Mouse (Mus musculus) stomach, postnatal 0 days (tissue): ENCODE results near the gene Stap2. TPM values are rescaled to one million over a fixed set of nuclear protein-coding genes. Genes with fewer than 3 reads are reported as not detected.

ENCODE experiments used
- ATAC-seq: fragments of 200-750 bp; cut with Nextera tagmentation; 2 replicates; pipeline ENCODE4 v1.8.0; 2017; ENCODE audit not compliant: low FRiP score, low TSS enrichment
- DNase-seq: peaks from one replicate; pipeline ENCODE4 v3.0.0-alpha.2; 2016; ENCODE audit warnings: low spot score
- H3K27ac ChIP-seq: fragments of 300-500 bp; sonication (generic); replicated peaks from 2 replicates; pipeline ENCODE4 v1.5.1; 2014; ENCODE audit warnings: mild to moderate bottlenecking, control low read depth
- H3K27me3 ChIP-seq: fragments of 300-500 bp; sonication (generic); 2 replicates; pipeline ENCODE4 v1.6.1; 2014; ENCODE audit warnings: low read length; ENCODE audit not compliant: control insufficient read depth, insufficient read depth
- H3K36me3 ChIP-seq: fragments of 300-500 bp; sonication (generic); 2 replicates; pipeline ENCODE4 v1.6.1; 2014; ENCODE audit warnings: low read length, mixed read lengths; ENCODE audit not compliant: control insufficient read depth, insufficient read depth
- H3K4me1 ChIP-seq: fragments of 300-500 bp; sonication (generic); replicated peaks from 2 replicates; pipeline ENCODE4 v1.6.1; 2014; ENCODE audit warnings: antibody characterized with exemption; ENCODE audit not compliant: control insufficient read depth, insufficient read depth
- H3K4me2 ChIP-seq: fragments of 300-500 bp; sonication (generic); replicated peaks from 2 replicates; pipeline ENCODE4 v1.6.1; 2014; ENCODE audit warnings: low read depth, mild to moderate bottlenecking, control low read depth, moderate library complexity
- H3K4me3 ChIP-seq: fragments of 300-500 bp; sonication (generic); 2 replicates; pipeline ENCODE4 v1.5.1; 2014; ENCODE audit warnings: low read depth, low read length, control low read depth
- H3K9ac ChIP-seq: fragments of 300-500 bp; sonication (generic); 2 replicates; pipeline ENCODE4 v1.6.1; 2014; ENCODE audit warnings: mild to moderate bottlenecking, low read length, control low read depth, mixed read lengths
- H3K9me3 ChIP-seq: fragments of 300-500 bp; sonication (generic); 2 replicates; pipeline ENCODE4 v1.6.1; 2016; ENCODE audit warnings: low read length; ENCODE audit not compliant: control insufficient read depth
- CTCF ChIP-seq: IDR thresholded peaks from 2 replicates; pipeline ENCODE4 v1.5.1; 2016; ENCODE audit warnings: antibody characterized with exemption, low read depth, mild to moderate bottlenecking, moderate library complexity
- EP300 ChIP-seq: optimal IDR thresholded peaks from 2 replicates; pipeline ENCODE3; 2016; ENCODE audit warnings: antibody characterized with exemption
- WGBS: fragments of 180-500 bp; shearing (Covaris S2); extraction: QIAGEN DNeasy Blood & Tissue Kit; methylation state at CpG from one replicate; pipeline ENCODE4 v1.1.7; 2014; 5-methylcytosine and 5-hydroxymethylcytosine counted together
- polyA plus RNA-seq: library from polyadenylated mRNA; unstranded; fragments of >200 nt; fragmentation: Nextera tagmentation; extraction: Ambion mirVana; gene quantifications from 2 replicates; pipeline ENCODE4 v1.2.1, GENCODE M21; 2015

Stap2 gene
- polyA plus RNA-seq, 1 experiment from 2014 or later, result 44.2 TPM

GRCm38 (mm10) chr17:56030238-56030870 lies 25.0 kb upstream of the Stap2 start:
- no peak overlapping the region for H3K27ac ChIP-seq
- no peak overlapping the region for H3K4me3 ChIP-seq
- WGBS, result 88% methylated on average over 9 of the region's 9 CpGs

GRCm38 (mm10) chr17:56027801-56028441 lies 22.5 kb upstream of the Stap2 start:
- WGBS, result 85% methylated on average over 5 of the region's 5 CpGs
- no peak for DNase-seq
- no peak for TF ChIP-seq CTCF
- no peak for TF ChIP-seq EP300
- 0 out of 2 replicates have a peak overlapping the region, but pooled peaks have one; percentile 40 for H3K27ac ChIP-seq
- ATAC-seq, result no peak
- H3K9ac ChIP-seq, result no peak overlapping the region
- no peak overlapping the region for H3K4me3 ChIP-seq
- no peak overlapping the region for H3K4me2 ChIP-seq
- no peaks in the 10 kb centered on the region for H3K9me3 ChIP-seq
- H3K27me3 ChIP-seq, result no peaks in the 10 kb centered on the region
- H3K4me1 ChIP-seq, result peaks cover 2% of the 10 kb centered on the region
- H3K36me3 ChIP-seq, result peaks cover 2% of the 10 kb centered on the region; the same call in 1 of the 2 replicates

More at GRCm38 (mm10) chr17:56030238-56030870, 25.0 kb upstream of the Stap2 start:
- H3K9me3 ChIP-seq, result no peaks in the 10 kb centered on the region
- DNase-seq (no peak), ATAC-seq (no peak)
- H3K27me3 ChIP-seq, result no peaks in the 10 kb centered on the region
- peaks cover 8% of the 10 kb centered on the region for H3K4me1 ChIP-seq
- TF ChIP-seq CTCF, result no peak
- TF ChIP-seq EP300, result no peak
- peaks cover 2% of the 10 kb centered on the region; the same call in 1 of the 2 replicates for H3K36me3 ChIP-seq
- H3K4me2 ChIP-seq, result no peak overlapping the region
- no peak overlapping the region for H3K9ac ChIP-seq

- no peak for DNase-seq
- no peaks in the 10 kb centered on the region for H3K27me3 ChIP-seq
- ATAC-seq, result no peak
- H3K9ac ChIP-seq, result no peak overlapping the region
- H3K4me3 ChIP-seq, result no peak overlapping the region
- H3K27ac ChIP-seq, result 0 out of 2 replicates have a peak overlapping the region, but pooled peaks have one; percentile 40
- H3K9me3 ChIP-seq, result no peaks in the 10 kb centered on the region
- H3K4me1 ChIP-seq, result no peaks in the 10 kb centered on the region
- TF ChIP-seq EP300 (no peak), CTCF (no peak)
- peaks cover 2% of the 10 kb centered on the region; the same call in 1 of the 2 replicates for H3K36me3 ChIP-seq
- H3K4me2 ChIP-seq, result no peak overlapping the region
- 58% methylated on average over 1 of the region's 1 CpGs for WGBS
Measured at GRCm38 (mm10) chr17:56026881-56027280, 21.5 kb upstream of the Stap2 start.

GRCm38 (mm10) chr17:56026303-56026702 lies 20.9 kb upstream of the Stap2 start:
- Histone ChIP-seq H3K4me2 (no peak overlapping the region), H3K4me3 (no peak overlapping the region), H3K27me3 (no peaks in the 10 kb centered on the region), H3K27ac (0 out of 2 replicates have a peak overlapping the region, but pooled peaks have one; percentile 45), H3K9ac (no peak overlapping the region), H3K36me3 (peaks cover 2% of the 10 kb centered on the region; the same call in 1 of the 2 replicates), H3K4me1 (no peaks in the 10 kb centered on the region), H3K9me3 (no peaks in the 10 kb centered on the region)
- ATAC-seq (no peak), DNase-seq (no peak)
- 75% methylated on average over 1 of the region's 1 CpGs for WGBS
- TF ChIP-seq CTCF, result no peak
- no peak for TF ChIP-seq EP300

- Histone ChIP-seq H3K9ac (no peak overlapping the region), H3K36me3 (peaks cover 2% of the 10 kb centered on the region; the same call in 1 of the 2 replicates), H3K27ac (0 out of 2 replicates have a peak overlapping the region, but pooled peaks have one; percentile 20), H3K4me1 (no peaks in the 10 kb centered on the region), H3K27me3 (no peaks in the 10 kb centered on the region), H3K9me3 (no peaks in the 10 kb centered on the region), H3K4me2 (no peak overlapping the region), H3K4me3 (no peak overlapping the region)
- TF ChIP-seq CTCF, result no peak
- TF ChIP-seq EP300, result no peak
- WGBS, result 66% methylated on average over 5 of the region's 5 CpGs
- ATAC-seq (no peak), DNase-seq (no peak)
Measured at GRCm38 (mm10) chr17:56024931-56025330, 19.5 kb upstream of the Stap2 start.

DNA sequence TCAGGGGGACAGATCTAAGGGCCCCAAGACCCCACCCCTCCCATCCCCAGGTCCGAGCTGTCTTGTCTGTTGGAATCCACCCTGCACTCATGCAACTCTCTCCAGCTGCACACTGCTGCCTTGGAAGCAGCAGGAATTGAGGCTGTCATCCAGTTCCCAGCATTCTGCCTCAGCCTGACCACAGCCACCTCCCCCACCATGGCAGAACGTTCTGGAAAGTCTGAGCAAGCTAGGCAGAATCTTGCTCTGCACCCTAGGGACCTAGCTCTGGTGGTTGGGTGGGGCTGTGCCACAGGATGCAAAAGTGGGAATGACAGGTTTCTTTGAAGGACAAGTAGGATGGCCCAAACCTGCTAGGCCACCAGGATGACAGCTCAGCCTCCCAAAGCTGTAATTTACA lies 19.1 kb upstream of the Stap2 start:
- Histone ChIP-seq H3K4me3 (no peak overlapping the region), H3K36me3 (peaks cover 2% of the 10 kb centered on the region; the same call in 1 of the 2 replicates), H3K4me2 (no peak overlapping the region), H3K9me3 (no peaks in the 10 kb centered on the region), H3K27me3 (no peaks in the 10 kb centered on the region), H3K9ac (no peak overlapping the region), H3K4me1 (no peaks in the 10 kb centered on the region), H3K27ac (peak overlapping the region; percentile 76; the same call in 1 of the 2 replicates)
- DNase-seq (no peak), ATAC-seq (no peak)
- WGBS, result 52% methylated on average over 2 of the region's 2 CpGs
- no peak for TF ChIP-seq CTCF
- TF ChIP-seq EP300, result no peak
